Mouse (Mus musculus) left cerebral cortex, adult 8-10 months (tissue): ENCODE measurements at regions not wholly inside any gene's neighbourhood (a gene's known extent, or its start where the extent isn't known, plus 50 kb on each side); places are given as distances from the start of the nearest gene placed in this dataset.

Experiments
- DNase-seq, 2 experiments: peaks; one replicate each; pipeline ENCODE4 v3.0.0; 2022; ENCODE audit warnings: low spot score in 2 of 2

- DNase-seq = no peak
These were observed 73.6 kb downstream of the Sdc1 start for GRCm38 (mm10) chr12:8844748-8845147.

GRCm38 (mm10) chr12:8845443-8845842 is 74.3 kb downstream of the Sdc1 start:
- DNase-seq = no peak

DNA sequence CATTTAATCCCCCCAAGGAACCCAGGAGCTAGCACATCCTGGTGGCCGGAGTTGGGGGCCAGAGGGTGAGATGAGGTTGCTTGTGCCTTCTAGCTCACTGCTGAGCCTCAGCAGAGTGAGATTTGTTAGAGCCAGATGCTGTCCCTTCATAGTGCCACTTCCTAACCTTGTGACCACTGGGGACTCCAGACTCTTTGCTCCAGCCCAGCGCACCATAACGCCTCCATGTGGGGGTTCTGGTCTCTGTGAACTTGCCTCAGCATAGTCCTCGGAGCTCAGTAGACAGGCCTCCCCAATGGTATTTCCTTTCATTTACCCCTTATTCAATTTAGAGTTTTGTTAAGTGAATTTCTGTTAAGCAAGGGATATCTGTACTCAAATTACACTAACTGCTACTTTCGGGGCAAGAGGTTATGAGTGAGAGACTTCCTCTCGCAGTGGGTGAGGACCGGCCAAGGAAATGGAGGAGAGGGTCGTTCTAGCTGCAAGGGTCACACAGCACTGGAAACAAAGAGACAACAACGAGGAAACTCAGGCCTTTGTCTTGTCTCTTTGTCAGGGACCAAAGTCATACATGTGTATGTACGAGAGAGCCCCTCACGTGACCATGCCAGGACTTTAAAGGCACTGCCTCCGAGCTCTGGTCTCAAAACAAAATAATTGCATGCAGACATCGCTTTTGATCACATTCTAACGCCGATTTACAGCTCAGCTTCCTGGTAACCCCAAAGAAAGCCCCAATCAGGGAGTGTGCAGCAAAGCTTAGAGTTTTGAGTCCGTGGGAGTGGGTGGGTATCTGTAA is 74.8 kb upstream of the Laptm4a start:
- DNase-seq = no peak

DNA sequence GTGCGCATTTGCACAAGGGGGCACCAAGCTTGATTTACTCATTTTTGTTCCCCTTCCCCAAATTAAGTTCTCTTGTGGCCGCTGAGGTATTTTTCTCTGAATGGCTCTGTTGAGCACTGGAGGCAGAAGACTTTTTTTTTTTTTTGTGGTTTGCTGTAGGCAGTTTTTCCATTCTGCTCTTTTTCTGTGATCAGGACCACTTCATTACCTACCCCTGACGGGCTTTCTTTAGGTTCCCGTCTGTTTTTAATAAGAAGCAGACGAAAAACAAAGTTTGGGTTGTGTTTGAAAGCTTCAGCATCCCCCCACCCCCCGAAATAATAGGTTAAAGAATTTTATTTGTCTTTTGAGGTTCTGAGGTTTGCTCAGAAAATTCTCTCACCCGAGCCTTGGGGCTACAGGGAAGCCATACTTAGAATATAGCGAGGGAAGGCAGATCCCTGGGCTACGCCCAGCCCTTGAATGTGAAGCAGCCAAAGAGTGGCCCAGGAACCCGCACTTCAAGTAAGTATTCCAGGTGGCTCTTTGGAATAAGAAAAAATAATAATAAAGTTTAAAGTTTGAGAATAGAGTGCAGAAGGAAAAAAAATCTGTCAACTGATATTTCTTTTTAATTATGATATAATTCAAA is 74.1 kb upstream of the Laptm4a start:
- no peak for DNase-seq

- DNase-seq = no peak
These were observed 73.5 kb upstream of the Laptm4a start for GRCm38 (mm10) chr12:8847858-8848383.

DNA sequence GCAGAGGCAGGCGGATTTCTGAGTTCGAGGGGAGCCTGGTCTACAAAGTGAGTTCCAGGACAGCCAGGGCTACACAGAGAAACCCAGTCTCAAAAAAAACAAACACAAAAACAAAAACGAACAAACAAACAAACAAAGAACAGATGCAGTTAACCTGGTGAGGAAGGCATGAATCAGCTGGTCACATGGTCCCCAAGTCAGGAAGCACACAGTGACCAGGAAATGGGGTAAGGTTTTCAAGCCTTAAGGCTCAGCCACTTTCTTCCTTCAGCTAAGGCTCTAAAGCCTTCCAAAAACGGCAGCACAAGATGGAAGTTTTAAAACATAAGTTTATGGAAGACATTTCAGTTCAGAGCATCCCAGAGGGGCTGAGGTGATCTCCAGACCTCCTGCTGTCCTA is 67.6 kb upstream of the Laptm4a start:
- no peak for DNase-seq

DNA sequence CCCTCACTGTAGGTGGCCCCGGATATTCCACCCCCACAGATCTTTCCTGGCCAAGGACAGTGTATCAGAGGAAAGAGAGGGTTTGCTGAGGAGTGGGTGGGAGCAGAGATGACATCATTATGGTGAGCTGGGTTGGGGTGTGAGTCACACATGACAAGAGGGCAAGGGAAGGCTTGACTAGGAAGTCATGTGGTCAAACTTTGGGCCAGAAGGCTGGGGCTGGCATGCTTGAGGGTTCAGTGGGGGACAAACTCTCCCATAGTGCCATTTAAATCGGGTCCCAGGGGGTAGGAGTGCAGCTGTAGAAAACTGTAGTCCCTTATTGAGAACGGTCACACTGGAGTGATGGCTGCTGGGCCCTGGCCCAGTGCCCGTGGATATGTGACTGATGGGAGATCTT is 67.1 kb upstream of the Laptm4a start:
- DNase-seq = no peak

GRCm38 (mm10) chr12:8855119-8855518 is 66.3 kb upstream of the Laptm4a start:
- DNase-seq = no peak

GRCm38 (mm10) chr12:8856051-8856543 is 65.4 kb upstream of the Laptm4a start:
- no peak for DNase-seq

- DNase-seq = no peak
These were observed 64.2 kb upstream of the Laptm4a start for GRCm38 (mm10) chr12:8857308-8857707.

DNA sequence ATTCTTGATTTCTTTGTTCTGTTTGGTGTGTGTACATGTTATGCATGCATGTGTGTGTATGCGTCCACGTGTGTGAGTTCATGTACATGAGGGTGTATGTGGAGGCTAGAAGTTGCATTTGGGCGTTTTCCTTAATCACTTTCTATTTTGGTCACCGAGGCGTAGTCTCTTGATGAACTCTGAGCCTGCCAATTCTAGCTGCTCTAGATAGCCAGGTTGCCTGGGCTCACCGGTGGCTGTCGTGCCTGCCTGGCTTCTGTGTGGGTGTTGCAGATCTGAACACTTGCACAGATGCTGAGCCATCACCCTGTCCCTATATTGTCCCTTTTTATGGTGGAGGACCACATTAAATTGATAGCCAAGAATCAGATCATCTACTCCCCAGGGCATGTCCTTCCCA is 62.7 kb upstream of the Laptm4a start:
- peak in 1 of 2 experiments; percentile 30 for DNase-seq

DNA sequence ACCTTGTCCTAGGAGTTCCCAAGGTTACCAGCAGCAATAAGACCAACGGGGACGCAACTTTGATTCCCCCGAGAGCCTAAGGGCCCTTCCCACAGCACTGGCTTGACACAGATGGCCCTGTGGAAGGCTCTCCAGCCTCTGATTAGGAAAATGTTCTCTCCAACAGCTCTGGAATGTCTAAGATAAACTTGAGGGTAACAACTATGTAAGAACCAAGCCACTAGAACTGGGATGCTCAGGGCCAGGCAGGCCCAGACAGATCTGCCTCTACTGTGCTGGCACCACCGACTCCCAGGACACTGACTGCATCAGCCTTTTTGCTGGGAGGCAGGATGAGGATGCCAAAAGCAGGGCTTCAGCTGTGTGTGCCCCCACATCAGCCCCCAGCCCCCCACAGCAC is 61.9 kb upstream of the Laptm4a start:
- DNase-seq = no peak

DNA sequence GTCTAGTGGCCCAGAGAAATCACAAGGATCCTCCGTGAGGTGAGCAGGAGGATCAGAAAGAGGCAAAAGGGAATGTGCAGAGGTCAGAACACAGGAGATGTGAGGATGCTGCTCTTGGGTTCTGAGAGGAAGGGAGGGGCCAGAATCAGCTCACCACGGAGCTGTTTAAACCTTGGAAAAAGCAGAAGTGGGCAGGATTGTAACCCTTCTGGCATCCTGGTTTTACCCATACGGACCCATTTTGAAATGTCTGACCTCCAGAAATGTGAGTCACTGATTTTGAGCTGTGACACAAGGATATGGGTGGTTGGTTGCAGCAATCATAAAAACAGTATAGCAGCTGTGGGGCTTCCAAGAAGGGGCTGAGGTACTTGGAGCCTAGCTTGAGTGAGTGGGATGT is 56.6 kb upstream of the Laptm4a start:
- no peak for DNase-seq

DNA sequence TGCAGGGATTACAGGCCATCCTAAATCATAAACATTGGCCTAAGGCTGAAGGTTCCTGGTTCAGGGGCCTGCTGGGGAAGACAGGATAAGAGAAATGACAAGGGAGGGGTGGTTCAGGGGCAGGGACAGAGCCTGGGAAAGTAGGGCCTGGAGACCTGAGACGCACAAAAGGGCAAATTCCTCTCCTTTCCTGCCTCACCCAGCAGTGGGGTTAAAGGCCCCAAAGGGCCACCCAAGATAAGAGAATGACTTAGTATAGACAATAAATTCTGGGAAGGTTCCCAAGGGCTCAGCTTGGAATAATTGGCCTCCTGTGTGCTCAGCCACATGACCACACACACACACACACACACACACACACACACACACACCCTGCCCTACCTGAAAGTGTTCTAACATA is 56.2 kb upstream of the Laptm4a start:
- DNase-seq = no peak

GRCm38 (mm10) chr12:8867104-8867503 is 54.4 kb upstream of the Laptm4a start:
- no peak for DNase-seq

- DNase-seq = no peak
These were observed 52.8 kb upstream of the Laptm4a start for GRCm38 (mm10) chr12:8868690-8869089.

- no peak for DNase-seq
These were observed 52.3 kb upstream of the Laptm4a start for GRCm38 (mm10) chr12:8869190-8869589.
